Mouse (Mus musculus) lung, postnatal 0 days (tissue): Measurements from ENCODE around the gene Nek5. TPM values are rescaled to one million over a fixed set of nuclear protein-coding genes. Genes with fewer than 3 reads are reported as not detected.
"Not testable (repeated sequence)": the region's sequence is repeated elsewhere in the genome, so short reads cannot be mapped to it uniquely, and the experiment has no call there.

Experiments used
- ATAC-seq: fragments of 200-750 bp; cut with Nextera tagmentation; 2 replicates; pipeline ENCODE4 v1.8.0; 2017; ENCODE audit warnings: moderate library complexity
- DNase-seq: peaks from one replicate; pipeline ENCODE4 v3.0.0-alpha.2; 2016; ENCODE audit warnings: low spot score
- H3K27ac ChIP-seq: fragments of 300-500 bp; sonication (generic); 2 replicates; pipeline ENCODE4 v1.5.1; 2014; ENCODE audit warnings: antibody characterized with exemption, mild to moderate bottlenecking, low read length, mixed read lengths
- H3K27me3 ChIP-seq: fragments of 300-500 bp; sonication (generic); replicated peaks from 2 replicates; pipeline ENCODE4 v1.6.1; 2014; ENCODE audit warnings: low read length, mixed read lengths; ENCODE audit not compliant: insufficient read depth
- H3K36me3 ChIP-seq: fragments of 300-500 bp; sonication (generic); 2 replicates; pipeline ENCODE4 v1.6.1; 2014; ENCODE audit warnings: low read length, mixed read lengths; ENCODE audit not compliant: insufficient read depth
- H3K4me1 ChIP-seq: fragments of 300-500 bp; sonication (generic); 2 replicates; pipeline ENCODE4 v1.6.1; 2014; ENCODE audit warnings: antibody characterized with exemption, low read depth, low read length, mixed read lengths; ENCODE audit not compliant: insufficient read depth
- H3K4me2 ChIP-seq: fragments of 300-500 bp; sonication (generic); replicated peaks from 2 replicates; pipeline ENCODE4 v1.6.1; 2014; ENCODE audit warnings: low read depth, mild to moderate bottlenecking, low read length, moderate library complexity, mixed read lengths
- H3K4me3 ChIP-seq: fragments of 300-500 bp; sonication (generic); 2 replicates; pipeline ENCODE4 v1.5.1; 2014; ENCODE audit warnings: low read depth, low read length
- H3K9ac ChIP-seq: fragments of 300-500 bp; sonication (generic); replicated peaks from 2 replicates; pipeline ENCODE4 v1.6.1; 2014; ENCODE audit warnings: low read depth, mild to moderate bottlenecking
- H3K9me3 ChIP-seq: fragments of 300-500 bp; sonication (generic); 2 replicates; pipeline ENCODE4 v1.6.1; 2016; ENCODE audit warnings: low read length, mixed read lengths
- CTCF ChIP-seq: IDR thresholded peaks from 2 replicates; pipeline ENCODE4 v1.5.1; 2016; ENCODE audit warnings: antibody characterized with exemption, mild to moderate bottlenecking
- EP300 ChIP-seq: IDR thresholded peaks from 2 replicates; pipeline ENCODE4 v1.6.1; 2016; ENCODE audit warnings: antibody characterized with exemption, mild to moderate bottlenecking, control low read depth
- WGBS: fragments of 180-500 bp; shearing (Covaris S2); extraction: QIAGEN DNeasy Blood & Tissue Kit; methylation state at CpG from one replicate; pipeline ENCODE4 v1.1.7; 2014; 5-methylcytosine and 5-hydroxymethylcytosine counted together
- polyA plus RNA-seq: library from polyadenylated mRNA; unstranded; fragments of >200 nt; fragmentation: Nextera tagmentation; extraction: Ambion mirVana; gene quantifications from 2 replicates; pipeline ENCODE4 v1.2.1, GENCODE M21; 2015

The Nek5 gene
- polyA plus RNA-seq, 1 experiment from 2014 or later, result 5.2 TPM

DNA sequence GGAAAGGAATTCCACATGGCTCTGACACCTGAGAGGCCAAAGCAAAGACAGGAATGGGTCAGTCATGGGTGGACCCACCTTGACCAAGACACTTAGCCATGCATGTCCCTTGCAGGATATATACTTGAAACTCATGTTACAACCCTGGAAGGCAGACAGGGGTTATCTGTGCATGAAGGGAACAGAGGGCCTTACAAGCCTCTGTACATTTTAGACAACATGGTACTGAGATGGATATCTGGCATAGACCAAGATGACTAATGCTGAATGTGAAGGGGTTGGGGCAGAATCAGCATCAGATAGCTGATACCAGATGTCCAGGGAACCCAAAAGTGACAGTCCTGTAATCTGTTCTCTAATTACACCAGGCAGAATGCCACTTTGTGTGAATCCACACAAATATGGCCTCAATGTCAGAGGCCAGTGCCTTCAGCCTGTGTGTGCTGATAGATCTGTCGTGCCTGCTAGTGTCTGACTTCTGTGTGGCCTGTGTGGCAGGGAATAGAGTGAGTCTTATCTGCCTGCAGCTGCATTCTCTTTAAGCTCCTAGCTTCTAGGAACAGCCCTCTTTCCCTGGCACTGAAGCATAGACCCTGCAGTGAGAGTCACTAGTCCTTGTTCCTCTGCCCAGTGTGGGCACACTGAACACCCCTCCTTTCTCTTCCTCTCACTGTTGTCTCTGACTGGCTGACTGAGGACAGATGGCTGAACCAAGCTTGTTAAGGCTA, 19.1 kb upstream of the Nek5 start:
- no peaks in the 10 kb centered on the region for H3K4me1 ChIP-seq
- DNase-seq (no peak), ATAC-seq (no peak)
- peaks cover 4% of the 10 kb centered on the region; the same call in 1 of the 2 replicates for H3K36me3 ChIP-seq
- WGBS, result 43% methylated on average over 1 of the region's 1 CpGs
- H3K4me2 ChIP-seq, result no peak overlapping the region
- no peak overlapping the region for H3K9ac ChIP-seq
- TF ChIP-seq EP300, result no peak
- no peak for TF ChIP-seq CTCF
- no peak overlapping the region for H3K4me3 ChIP-seq
- H3K9me3 ChIP-seq, result no peaks in the 10 kb centered on the region
- H3K27ac ChIP-seq, result no peak overlapping the region
- no peaks in the 10 kb centered on the region for H3K27me3 ChIP-seq

DNA sequence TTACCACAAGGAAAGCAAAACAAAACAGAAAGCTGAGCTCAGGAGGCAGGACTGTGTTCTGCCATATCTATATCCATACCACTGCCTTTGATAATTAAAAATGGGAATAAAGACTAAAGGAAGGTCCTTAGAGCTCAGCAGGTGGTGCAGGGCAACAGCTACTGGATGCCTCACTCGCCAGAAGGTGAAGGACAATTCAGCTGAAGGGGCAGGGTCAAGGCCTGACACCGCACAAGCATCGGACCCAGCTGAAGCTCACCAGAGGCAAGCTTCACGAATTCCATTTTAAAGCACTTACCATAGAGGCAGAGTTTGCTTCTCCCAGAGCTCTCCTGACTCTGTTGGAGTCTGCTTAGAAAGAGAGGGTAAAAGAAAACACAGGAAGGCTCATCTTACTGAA, 17.7 kb upstream of the Nek5 start:
- no peak overlapping the region for H3K4me2 ChIP-seq
- ATAC-seq (no peak), DNase-seq (no peak)
- no peak overlapping the region for H3K27ac ChIP-seq
- TF ChIP-seq CTCF, result no peak
- TF ChIP-seq EP300, result no peak
- no peak overlapping the region for H3K9ac ChIP-seq
- WGBS, result 81% methylated on average over 4 of the region's 4 CpGs
- H3K9me3 ChIP-seq, result no peaks in the 10 kb centered on the region
- no peak overlapping the region for H3K4me3 ChIP-seq
- H3K4me1 ChIP-seq, result no peaks in the 10 kb centered on the region
- peaks cover 4% of the 10 kb centered on the region; the same call in 1 of the 2 replicates for H3K36me3 ChIP-seq
- H3K27me3 ChIP-seq, result no peaks in the 10 kb centered on the region

DNA sequence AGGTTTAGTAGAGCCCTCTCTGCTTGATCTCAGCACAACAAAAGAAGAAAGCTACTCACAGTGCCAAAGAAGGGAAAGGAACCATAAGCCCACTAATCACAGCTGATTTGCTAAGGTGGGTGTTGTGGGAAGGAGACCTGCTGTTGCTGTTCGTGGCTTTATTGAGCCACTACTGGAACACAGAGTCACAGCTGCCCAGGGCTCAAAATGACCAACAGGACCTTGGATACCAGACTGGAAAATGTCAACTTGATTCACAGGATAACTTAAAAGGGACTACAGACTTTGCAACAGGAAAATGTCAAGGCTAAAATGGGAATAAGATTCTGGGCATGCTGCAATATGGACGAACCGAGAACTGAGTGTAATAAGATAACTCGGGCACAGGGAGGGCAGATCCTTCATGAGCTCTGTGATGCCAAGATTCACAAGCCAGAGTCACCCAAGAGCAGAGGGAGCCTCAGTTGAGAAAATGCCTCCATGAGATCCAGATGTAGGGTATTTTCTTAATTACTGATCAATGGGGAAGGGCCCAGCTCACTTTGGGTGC, 17.1 kb upstream of the Nek5 start:
- H3K36me3 ChIP-seq, result peaks cover 4% of the 10 kb centered on the region; the same call in 1 of the 2 replicates
- no peaks in the 10 kb centered on the region for H3K27me3 ChIP-seq
- no peak overlapping the region for H3K27ac ChIP-seq
- no peak for ATAC-seq
- H3K4me2 ChIP-seq, result no peak overlapping the region
- TF ChIP-seq EP300, result no peak
- no peak for TF ChIP-seq CTCF
- 83% methylated on average over 4 of the region's 4 CpGs for WGBS
- no peak overlapping the region for H3K9ac ChIP-seq
- H3K9me3 ChIP-seq, result no peaks in the 10 kb centered on the region
- H3K4me1 ChIP-seq, result no peaks in the 10 kb centered on the region
- DNase-seq, result no peak
- H3K4me3 ChIP-seq, result no peak overlapping the region

DNA sequence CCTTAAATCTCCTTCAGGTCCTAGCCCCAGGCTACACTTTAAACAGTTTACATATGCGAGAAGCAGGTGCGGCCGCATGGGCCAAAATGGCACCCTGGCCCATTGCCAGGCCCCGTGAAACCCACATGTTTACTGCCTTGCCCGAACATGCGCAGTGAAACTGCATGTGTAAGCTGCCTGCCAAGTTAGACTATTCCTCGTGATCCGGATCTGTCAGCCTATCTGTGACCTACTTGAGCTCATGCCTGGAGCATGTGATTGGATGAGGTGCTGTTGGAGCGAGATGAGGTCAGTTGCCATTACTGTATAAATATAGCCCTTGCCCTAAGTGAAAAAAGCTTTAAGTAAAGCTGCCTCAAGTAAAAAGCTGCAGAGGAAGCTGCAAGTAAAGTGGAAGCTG, 11.6 kb upstream of the Nek5 start:
- H3K4me3 ChIP-seq, H3K4me1 ChIP-seq, ATAC-seq, H3K4me2 ChIP-seq, H3K9ac ChIP-seq, H3K27ac ChIP-seq, H3K27me3 ChIP-seq, H3K36me3 ChIP-seq, H3K9me3 ChIP-seq, DNase-seq: not testable (repeated sequence)
- WGBS, result 72% methylated on average over 9 of the region's 9 CpGs

DNA sequence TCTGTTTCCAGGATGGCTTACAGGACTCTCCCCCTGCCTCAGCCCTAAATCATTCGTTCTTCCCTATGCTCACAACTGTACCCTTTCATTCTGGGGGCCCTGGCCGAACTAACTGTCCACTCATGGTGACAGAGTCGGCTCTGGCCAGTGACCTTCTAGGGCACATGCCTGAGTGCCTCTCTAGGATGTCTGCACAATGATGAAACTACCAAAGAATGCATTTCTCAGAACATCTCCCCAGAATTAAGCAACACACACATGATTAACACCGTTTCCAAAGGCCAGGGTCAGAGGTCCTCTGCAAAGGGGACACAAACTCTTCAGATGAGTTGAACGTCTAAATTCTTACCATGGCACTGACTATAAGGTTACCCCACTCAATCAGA, 9.9 kb upstream of the Nek5 start:
- Histone ChIP-seq H3K36me3 (no peaks in the 10 kb centered on the region), H3K9me3 (no peaks in the 10 kb centered on the region), H3K4me3 (no peak overlapping the region), H3K4me1 (no peaks in the 10 kb centered on the region), H3K9ac (no peak overlapping the region), H3K27ac (no peak overlapping the region), H3K27me3 (no peaks in the 10 kb centered on the region), H3K4me2 (no peak overlapping the region)
- ATAC-seq, result no peak
- WGBS, result 74% methylated on average over 5 of the region's 5 CpGs
- no peak for DNase-seq
- TF ChIP-seq EP300 (no peak), CTCF (no peak)

DNA sequence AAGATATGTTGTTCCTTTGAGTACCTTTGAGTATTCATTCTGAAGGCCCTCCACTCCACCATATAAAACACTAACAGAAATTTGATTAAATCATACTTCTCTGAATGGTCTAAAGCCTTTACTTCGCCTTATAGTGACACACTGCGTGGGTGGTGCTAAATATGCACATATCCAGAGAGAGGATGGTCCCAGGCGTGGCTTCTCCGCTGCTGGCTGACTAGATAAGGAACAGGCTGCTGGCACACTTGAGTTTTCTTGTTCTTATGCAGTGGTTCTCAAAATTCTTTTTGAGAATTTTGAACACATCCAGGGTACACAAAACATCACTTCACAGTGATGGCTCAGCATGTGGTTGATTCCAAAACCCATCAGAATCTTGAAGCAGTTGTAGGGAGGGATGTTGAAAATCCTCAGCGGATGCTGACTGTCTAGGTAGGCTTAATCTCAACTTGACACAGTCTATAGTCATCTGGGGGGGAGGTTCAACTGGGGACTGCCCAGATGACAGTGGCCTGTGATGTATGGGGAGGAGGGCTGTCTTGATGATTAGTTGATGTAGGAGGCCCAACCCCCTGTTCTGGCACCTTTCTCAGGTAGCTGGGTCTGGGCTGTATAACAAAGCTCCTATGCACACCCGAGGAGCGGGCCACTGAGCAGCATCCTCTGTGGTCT, 9.4 kb upstream of the Nek5 start:
- 89% methylated on average over 7 of the region's 7 CpGs for WGBS

More for the DNA sequence above, 9.4 kb upstream of the Nek5 start:
- Histone ChIP-seq H3K4me2 (no peak overlapping the region), H3K27me3 (no peaks in the 10 kb centered on the region), H3K9ac (no peak overlapping the region), H3K4me3 (no peak overlapping the region), H3K9me3 (no peaks in the 10 kb centered on the region), H3K4me1 (no peaks in the 10 kb centered on the region), H3K27ac (no peak overlapping the region), H3K36me3 (peaks cover under 1% of the 10 kb centered on the region; the same call in 1 of the 2 replicates)
- ATAC-seq, result no peak
- TF ChIP-seq EP300 (no peak), CTCF (no peak)
- no peak for DNase-seq
